Mouse (Mus musculus): ENCODE measurements around the gene Steap2. TPM values are rescaled to one million over a fixed set of nuclear protein-coding genes. Genes with fewer than 3 reads are reported as not detected.

Gene Steap2
- polyA plus RNA-seq, 1 experiment from 2014 or later: 7.8 TPM

DNA sequence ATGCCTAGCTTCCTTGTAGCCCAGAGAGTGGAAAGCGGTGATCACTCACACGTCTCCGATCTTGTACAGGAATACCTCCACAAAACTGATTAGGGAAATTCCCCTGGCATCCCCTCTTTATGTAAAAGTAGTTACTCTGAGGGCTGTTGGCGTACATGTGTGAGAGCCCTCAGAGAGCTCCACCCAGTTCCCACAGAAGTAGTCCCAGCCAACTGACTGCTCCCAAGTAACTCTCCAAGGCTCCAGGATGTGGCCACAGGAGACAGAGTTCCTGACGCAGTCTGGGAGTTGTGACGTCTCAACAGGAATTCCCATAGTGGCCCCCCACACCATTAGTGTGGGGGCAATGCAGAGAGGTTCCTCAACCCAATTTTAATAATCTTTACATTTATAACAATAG is 31.3 kb downstream of the Steap2 start:
- H3K4me3 ChIP-seq (ENCODE audit: low read depth, low read length): peak overlapping the region; percentile 74
- peak overlapping the region; percentile 57 for H3K9ac ChIP-seq (ENCODE audit: low read length)
- H3K4me1 ChIP-seq (replicated peaks; ENCODE audit: control insufficient read depth, insufficient read depth, low read length): no peaks in the 10 kb centered on the region; the same call in 1 of the 2 replicates
- peak overlapping the region; percentile 88 for H3K4me2 ChIP-seq (ENCODE audit: low read depth, low read length, severe bottlenecking)
- 45% methylated on average over 6 of the region's 6 CpGs for WGBS
- ATAC-seq (replicated peaks; ENCODE audit: low FRiP score): no peak
- H3K27ac ChIP-seq (ENCODE audit: low read depth, low read length): no peak overlapping the region
- no peaks in the 10 kb centered on the region for H3K9me3 ChIP-seq (ENCODE audit: control insufficient read depth, low read length)
- H3K36me3 ChIP-seq (ENCODE audit: control insufficient read depth, insufficient read depth, low read length): no peaks in the 10 kb centered on the region
- DNase-seq (ENCODE audit: low spot score): no peak
- no peaks in the 10 kb centered on the region for H3K27me3 ChIP-seq (ENCODE audit: control insufficient read depth, insufficient read depth, low read length)

DNA sequence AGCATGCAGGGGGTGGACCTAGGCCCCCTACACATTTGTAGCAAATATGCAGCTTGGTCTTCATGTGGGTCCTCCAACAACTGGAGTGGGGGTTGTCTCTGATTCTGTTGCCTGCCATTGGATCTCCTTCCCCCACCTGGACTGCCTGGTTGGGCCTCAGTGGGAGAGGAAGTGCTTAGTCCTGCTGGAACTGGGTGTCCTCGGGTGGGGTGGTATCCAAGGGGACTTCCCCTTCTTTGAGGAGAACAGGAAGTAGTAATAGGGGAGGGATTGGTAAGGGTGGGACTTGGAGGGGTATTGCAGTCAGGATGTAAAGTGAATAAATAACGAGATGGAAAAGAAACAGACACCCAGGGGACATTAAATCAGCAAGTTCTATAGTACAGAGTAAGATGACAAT is 35.7 kb downstream of the Steap2 start:
- Histone ChIP-seq H3K4me1 (replicated peaks; ENCODE audit: control insufficient read depth, insufficient read depth, low read length) (no peaks in the 10 kb centered on the region; the same call in 1 of the 2 replicates), H3K36me3 (ENCODE audit: control insufficient read depth, insufficient read depth, low read length) (no peaks in the 10 kb centered on the region), H3K9ac (ENCODE audit: low read length) (no peak overlapping the region), H3K4me3 (ENCODE audit: low read depth, low read length) (no peak overlapping the region), H3K27me3 (ENCODE audit: control insufficient read depth, insufficient read depth, low read length) (no peaks in the 10 kb centered on the region), H3K9me3 (ENCODE audit: control insufficient read depth, low read length) (no peaks in the 10 kb centered on the region), H3K27ac (ENCODE audit: low read depth, low read length) (no peak overlapping the region), H3K4me2 (ENCODE audit: low read depth, low read length, severe bottlenecking) (no peak overlapping the region)
- DNase-seq (ENCODE audit: low spot score): no peak
- no peak for ATAC-seq (replicated peaks; ENCODE audit: low FRiP score)
- WGBS: 58% methylated on average over 2 of the region's 2 CpGs

DNA sequence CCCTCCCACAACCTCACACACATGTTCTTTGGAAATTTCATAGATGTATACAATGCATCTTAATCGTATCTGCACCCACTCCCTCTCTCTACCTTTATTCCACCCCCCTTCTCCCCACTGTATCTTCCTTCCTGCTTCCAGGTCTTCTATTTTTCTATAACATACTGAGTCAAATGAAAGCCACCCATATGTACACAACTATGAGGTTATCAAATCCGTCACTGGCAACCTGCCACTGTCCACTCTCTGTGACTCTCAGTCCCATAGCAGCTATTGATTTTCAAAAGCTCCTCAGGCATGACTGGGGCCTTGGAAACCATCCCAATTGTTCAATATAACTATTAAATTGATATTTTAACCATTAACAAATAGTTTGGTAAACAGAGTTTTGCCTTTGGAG is 36.4 kb downstream of the Steap2 start:
- H3K9ac ChIP-seq (ENCODE audit: low read length): no peak overlapping the region
- WGBS: 80% methylated on average over 2 of the region's 2 CpGs
- no peaks in the 10 kb centered on the region for H3K27me3 ChIP-seq (ENCODE audit: control insufficient read depth, insufficient read depth, low read length)
- DNase-seq (ENCODE audit: low spot score): no peak
- no peaks in the 10 kb centered on the region for H3K4me1 ChIP-seq (replicated peaks; ENCODE audit: control insufficient read depth, insufficient read depth, low read length)
- ATAC-seq (replicated peaks; ENCODE audit: low FRiP score): no peak
- H3K4me2 ChIP-seq (ENCODE audit: low read depth, low read length, severe bottlenecking): no peak overlapping the region
- H3K36me3 ChIP-seq (ENCODE audit: control insufficient read depth, insufficient read depth, low read length): no peaks in the 10 kb centered on the region
- H3K9me3 ChIP-seq (ENCODE audit: control insufficient read depth, low read length): no peaks in the 10 kb centered on the region
- no peak overlapping the region for H3K27ac ChIP-seq (ENCODE audit: low read depth, low read length)
- no peak overlapping the region for H3K4me3 ChIP-seq (ENCODE audit: low read depth, low read length)

DNA sequence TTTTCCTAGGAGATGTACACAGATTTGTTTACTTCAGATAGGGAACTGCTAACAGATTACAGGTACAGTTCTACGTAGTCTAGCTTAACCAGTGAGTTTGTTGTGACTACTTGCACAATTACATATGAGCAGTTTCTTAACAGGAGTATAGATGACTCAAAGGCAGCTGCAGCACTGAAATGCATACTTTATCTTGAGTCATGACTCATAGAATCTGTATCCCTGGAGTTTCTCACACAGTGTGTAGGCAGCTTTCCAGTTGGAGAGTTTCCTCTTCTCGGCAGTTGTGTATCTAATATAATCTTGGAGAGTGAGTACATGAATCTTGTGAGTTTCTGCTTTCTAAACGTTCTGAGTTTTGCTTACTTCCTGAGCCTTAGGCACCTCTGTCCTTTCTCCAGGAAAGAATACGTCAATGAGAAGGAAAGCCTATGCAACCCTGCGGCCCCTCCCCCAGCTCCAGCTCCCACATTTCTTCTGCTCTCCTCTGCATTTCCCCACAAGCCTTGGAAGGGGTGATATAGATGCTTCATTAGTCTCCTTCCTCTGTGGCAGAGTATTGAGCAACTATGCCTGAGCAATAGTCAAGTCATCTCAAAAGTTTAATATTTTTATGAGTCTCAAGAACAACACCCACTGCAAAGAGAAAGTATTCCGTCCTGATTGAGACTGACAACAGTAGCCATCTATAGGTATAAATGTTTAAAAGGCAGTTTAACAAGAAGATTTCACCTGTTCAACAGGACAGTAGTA is 45.4 kb downstream of the Steap2 start:
- DNase-seq (ENCODE audit: low spot score) (no peak), ATAC-seq (replicated peaks; ENCODE audit: low FRiP score) (no peak)
- Histone ChIP-seq H3K27me3 (ENCODE audit: control insufficient read depth, insufficient read depth, low read length) (no peaks in the 10 kb centered on the region), H3K27ac (ENCODE audit: low read depth, low read length) (no peak overlapping the region), H3K4me3 (ENCODE audit: low read depth, low read length) (no peak overlapping the region), H3K36me3 (ENCODE audit: control insufficient read depth, insufficient read depth, low read length) (no peaks in the 10 kb centered on the region), H3K4me2 (ENCODE audit: low read depth, low read length, severe bottlenecking) (no peak overlapping the region), H3K9ac (ENCODE audit: low read length) (no peak overlapping the region), H3K9me3 (ENCODE audit: control insufficient read depth, low read length) (no peaks in the 10 kb centered on the region), H3K4me1 (replicated peaks; ENCODE audit: control insufficient read depth, insufficient read depth, low read length) (no peaks in the 10 kb centered on the region)
- WGBS: 67% methylated on average over 6 of the region's 6 CpGs

DNA sequence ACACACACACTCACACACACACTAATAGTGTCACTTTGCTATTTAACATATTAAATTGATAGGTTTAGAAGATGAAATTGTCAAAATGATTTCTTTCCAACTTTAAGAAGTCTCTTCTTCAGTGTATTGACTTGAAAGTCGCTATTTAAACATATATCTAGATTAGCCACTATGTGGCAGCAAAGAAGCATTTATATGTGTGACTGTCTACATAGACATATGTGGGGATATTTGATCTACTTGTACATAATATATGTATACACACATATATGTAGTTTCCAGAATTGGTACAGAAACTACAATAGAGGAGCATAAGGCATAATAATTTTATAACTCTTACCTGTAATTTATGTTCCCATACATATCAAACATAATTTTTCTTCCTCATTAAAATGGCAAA is 48.2 kb downstream of the Steap2 start:
- Histone ChIP-seq H3K27ac (ENCODE audit: low read depth, low read length) (no peak overlapping the region), H3K27me3 (ENCODE audit: control insufficient read depth, insufficient read depth, low read length) (no peaks in the 10 kb centered on the region), H3K36me3 (ENCODE audit: control insufficient read depth, insufficient read depth, low read length) (no peaks in the 10 kb centered on the region), H3K4me2 (ENCODE audit: low read depth, low read length, severe bottlenecking) (no peak overlapping the region), H3K9me3 (ENCODE audit: control insufficient read depth, low read length) (no peaks in the 10 kb centered on the region), H3K4me1 (replicated peaks; ENCODE audit: control insufficient read depth, insufficient read depth, low read length) (no peaks in the 10 kb centered on the region), H3K4me3 (ENCODE audit: low read depth, low read length) (no peak overlapping the region), H3K9ac (ENCODE audit: low read length) (no peak overlapping the region)
- 9% methylated on average over 1 of the region's 1 CpGs for WGBS
- no peak for DNase-seq (ENCODE audit: low spot score)
- ATAC-seq (replicated peaks; ENCODE audit: low FRiP score): no peak

DNA sequence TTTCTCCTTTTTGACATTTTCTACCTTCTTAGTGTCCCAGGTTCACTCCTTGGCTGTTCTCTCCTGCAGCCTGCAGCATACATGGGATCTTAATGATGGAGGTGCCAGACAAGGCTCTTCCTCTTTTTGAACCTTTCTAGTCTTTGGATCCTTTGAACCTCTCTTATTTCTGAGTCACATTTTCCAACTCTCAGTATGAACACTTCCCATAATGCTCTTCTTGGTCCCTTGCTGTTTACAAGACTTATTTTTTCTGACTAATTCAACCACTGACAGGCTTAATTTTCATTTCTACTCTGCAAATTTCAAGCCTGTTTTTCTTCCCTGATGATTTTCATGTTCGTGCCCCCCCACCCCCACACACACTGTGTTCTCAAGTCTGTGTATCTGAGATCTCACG is 55.9 kb downstream of the Steap2 start:
- Histone ChIP-seq H3K4me1 (replicated peaks; ENCODE audit: control insufficient read depth, insufficient read depth, low read length) (no peaks in the 10 kb centered on the region), H3K9ac (ENCODE audit: low read length) (no peak overlapping the region), H3K4me3 (ENCODE audit: low read depth, low read length) (no peak overlapping the region), H3K27ac (ENCODE audit: low read depth, low read length) (no peak overlapping the region), H3K36me3 (ENCODE audit: control insufficient read depth, insufficient read depth, low read length) (no peaks in the 10 kb centered on the region), H3K9me3 (ENCODE audit: control insufficient read depth, low read length) (no peaks in the 10 kb centered on the region), H3K4me2 (ENCODE audit: low read depth, low read length, severe bottlenecking) (no peak overlapping the region), H3K27me3 (ENCODE audit: control insufficient read depth, insufficient read depth, low read length) (no peaks in the 10 kb centered on the region)
- 68% methylated on average over 2 of the region's 2 CpGs for WGBS
- no peak for DNase-seq (ENCODE audit: low spot score)
- ATAC-seq (replicated peaks; ENCODE audit: low FRiP score): no peak

DNA sequence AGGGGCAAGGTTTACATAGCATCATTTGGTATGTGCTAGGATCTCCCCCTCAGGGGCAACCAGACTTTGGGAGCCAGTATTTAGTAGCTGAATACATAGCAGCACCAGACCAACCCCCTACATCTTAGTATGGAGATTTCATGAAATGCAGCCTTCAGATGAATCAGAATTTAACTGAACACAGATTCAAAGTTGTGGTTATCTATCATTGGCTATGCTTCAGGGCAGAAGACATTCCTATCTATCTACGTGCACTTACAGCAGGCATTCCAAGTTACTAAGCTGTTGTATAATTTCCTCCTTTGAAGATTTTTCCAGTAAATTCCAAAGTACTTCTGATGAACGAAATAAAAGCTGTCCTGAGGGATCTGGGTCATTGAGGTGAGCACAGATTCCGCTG is 68.9 kb downstream of the Steap2 start:
- Histone ChIP-seq H3K9me3 (ENCODE audit: control insufficient read depth, low read length) (no peaks in the 10 kb centered on the region), H3K9ac (ENCODE audit: low read length) (no peak overlapping the region), H3K4me3 (ENCODE audit: low read depth, low read length) (no peak overlapping the region), H3K36me3 (ENCODE audit: control insufficient read depth, insufficient read depth, low read length) (no peaks in the 10 kb centered on the region), H3K4me2 (ENCODE audit: low read depth, low read length, severe bottlenecking) (no peak overlapping the region), H3K27me3 (ENCODE audit: control insufficient read depth, insufficient read depth, low read length) (no peaks in the 10 kb centered on the region), H3K4me1 (replicated peaks; ENCODE audit: control insufficient read depth, insufficient read depth, low read length) (no peaks in the 10 kb centered on the region), H3K27ac (ENCODE audit: low read depth, low read length) (no peak overlapping the region)
- 84% methylated on average over 3 of the region's 3 CpGs for WGBS
- ATAC-seq (replicated peaks; ENCODE audit: low FRiP score): no peak
- DNase-seq (ENCODE audit: low spot score): no peak

DNA sequence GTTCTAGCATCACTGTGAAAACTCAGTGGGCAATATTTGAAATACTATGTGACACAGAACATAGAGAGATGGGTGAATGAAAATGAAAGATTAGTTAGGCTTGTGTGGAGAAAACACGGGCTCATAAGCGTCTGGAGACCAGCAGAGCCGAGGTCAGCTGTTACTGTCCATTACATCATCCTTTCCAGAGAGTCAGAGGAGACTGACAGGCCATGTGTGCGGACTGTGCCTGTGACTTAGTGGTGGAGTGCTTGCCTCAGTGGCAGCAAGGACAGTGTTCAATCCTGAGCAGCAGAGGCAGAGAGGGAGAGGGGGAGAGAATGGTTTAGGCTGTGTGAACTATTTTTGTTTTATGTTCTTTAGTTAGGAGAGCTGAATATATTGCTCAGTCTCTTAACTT is 76.0 kb downstream of the Steap2 start:
- WGBS: 68% methylated on average over 4 of the region's 4 CpGs
- no peak for ATAC-seq (replicated peaks; ENCODE audit: low FRiP score)

More for the DNA sequence above, 76.0 kb downstream of the Steap2 start:
- no peak for DNase-seq (ENCODE audit: low spot score)
- H3K27me3 ChIP-seq (ENCODE audit: control insufficient read depth, insufficient read depth, low read length): no peaks in the 10 kb centered on the region
- H3K4me2 ChIP-seq (ENCODE audit: low read depth, low read length, severe bottlenecking): no peak overlapping the region
- H3K4me1 ChIP-seq (replicated peaks; ENCODE audit: control insufficient read depth, insufficient read depth, low read length): no peaks in the 10 kb centered on the region
- no peak overlapping the region for H3K4me3 ChIP-seq (ENCODE audit: low read depth, low read length)
- H3K36me3 ChIP-seq (ENCODE audit: control insufficient read depth, insufficient read depth, low read length): no peaks in the 10 kb centered on the region
- H3K9ac ChIP-seq (ENCODE audit: low read length): no peak overlapping the region
- no peak overlapping the region for H3K27ac ChIP-seq (ENCODE audit: low read depth, low read length)
- no peaks in the 10 kb centered on the region for H3K9me3 ChIP-seq (ENCODE audit: control insufficient read depth, low read length)
